Mouse (Mus musculus) forebrain, postnatal 0 days (tissue): ENCODE measurements around the gene Rap1gap. TPM values are rescaled to one million over a fixed set of nuclear protein-coding genes. Genes with fewer than 3 reads are reported as not detected.
A peak's percentile ranks its signal among the peaks of the same experiment; 100 is the strongest.

ENCODE experiments used
- ATAC-seq: fragments of 200-750 bp; cut with Nextera tagmentation; 2 replicates; pipeline ENCODE4 v1.8.0; 2017; ENCODE audit warnings: mild to moderate bottlenecking, moderate library complexity
- DNase-seq: peaks from one replicate; pipeline ENCODE4 v3.0.0-alpha.2; 2015
- H3K27ac ChIP-seq: fragments of 300-500 bp; sonication (generic); 2 replicates; pipeline ENCODE4 v1.5.1; 2014; ENCODE audit warnings: low read depth, mild to moderate bottlenecking, antibody characterized with exemption, low read length, moderate library complexity, mixed read lengths
- H3K27me3 ChIP-seq: fragments of 300-500 bp; sonication (generic); 2 replicates; pipeline ENCODE4 v1.6.1; 2014; ENCODE audit warnings: mild to moderate bottlenecking, low read length, mixed read lengths; ENCODE audit not compliant: insufficient read depth
- H3K36me3 ChIP-seq: fragments of 300-500 bp; sonication (generic); 2 replicates; pipeline ENCODE4 v1.6.1; 2014; ENCODE audit warnings: mild to moderate bottlenecking, moderate library complexity; ENCODE audit not compliant: insufficient read depth
- H3K4me1 ChIP-seq: fragments of 300-500 bp; sonication (generic); 2 replicates; pipeline ENCODE4 v1.6.1; 2014; ENCODE audit warnings: antibody characterized with exemption; ENCODE audit not compliant: insufficient read depth
- H3K4me2 ChIP-seq: fragments of 300-500 bp; sonication (generic); 2 replicates; pipeline ENCODE4 v1.6.1; 2014; ENCODE audit warnings: low read depth, mild to moderate bottlenecking, moderate library complexity
- H3K4me3 ChIP-seq: fragments of 300-500 bp; sonication (generic); 2 replicates; pipeline ENCODE4 v1.5.1; 2014; ENCODE audit warnings: low read depth, low read length, mixed read lengths
- H3K9ac ChIP-seq: fragments of 300-500 bp; sonication (generic); 2 replicates; pipeline ENCODE4 v1.6.1; 2014; ENCODE audit warnings: mild to moderate bottlenecking
- H3K9me3 ChIP-seq: fragments of 300-500 bp; sonication (generic); 2 replicates; pipeline ENCODE4 v1.6.1; 2016; ENCODE audit warnings: low read length
- CTCF ChIP-seq: sonication (generic); IDR thresholded peaks from 2 replicates; pipeline ENCODE4 v1.5.1; 2016; ENCODE audit warnings: antibody characterized with exemption, control low read depth, low read depth
- WGBS: fragments of 180-500 bp; shearing (Covaris S2); extraction: QIAGEN DNeasy Blood & Tissue Kit; methylation state at CpG from one replicate; pipeline ENCODE4 v1.1.7; 2014; 5-methylcytosine and 5-hydroxymethylcytosine counted together
- polyA plus RNA-seq: library from polyadenylated mRNA; unstranded; fragments of >200 nt; fragmentation: Nextera tagmentation; extraction: Ambion mirVana; gene quantifications from 2 replicates; pipeline ENCODE4 v1.2.1, GENCODE M21; 2015
- total RNA-seq: library from RNA; depleted of rRNA; stranded (reverse); fragments of >200 nt; gene quantifications from 2 replicates; pipeline ENCODE4 v1.2.3, GENCODE M21; 2014

Gene Rap1gap
- total and polyA plus RNA-seq, 2 experiments from 2014 or later, result 74.3 to 113 TPM

DNA sequence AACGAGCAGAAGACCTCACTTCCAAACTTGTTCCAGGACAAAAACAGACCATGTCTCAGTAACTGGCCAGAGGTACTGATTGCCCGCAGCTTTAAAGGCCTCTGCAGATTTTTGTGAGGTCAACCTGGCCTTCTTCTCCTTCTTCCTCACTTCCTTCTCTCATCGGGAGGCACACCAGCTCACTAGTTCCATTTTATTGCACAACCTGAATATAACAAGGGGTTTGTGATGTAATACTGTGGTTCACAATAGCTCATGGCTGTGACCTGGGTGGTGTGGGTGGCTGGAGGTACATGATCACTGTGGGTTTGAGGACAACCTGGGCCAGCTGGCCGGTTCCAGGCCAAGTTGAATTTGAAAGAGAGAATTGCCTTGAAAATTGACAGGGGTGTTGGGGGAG is 31.1 kb upstream of the Rap1gap start:
- H3K36me3 ChIP-seq, result peaks cover 80% of the 10 kb centered on the region
- no peaks in the 10 kb centered on the region for H3K9me3 ChIP-seq
- no peaks in the 10 kb centered on the region for H3K27me3 ChIP-seq
- TF ChIP-seq CTCF, result no peak
- H3K4me2 ChIP-seq, result no peak overlapping the region
- DNase-seq (no peak), ATAC-seq (no peak)
- 88% methylated on average over 4 of the region's 4 CpGs for WGBS
- H3K9ac ChIP-seq, result no peak overlapping the region
- no peaks in the 10 kb centered on the region for H3K4me1 ChIP-seq
- H3K27ac ChIP-seq, result no peak overlapping the region
- H3K4me3 ChIP-seq, result no peak overlapping the region

- ATAC-seq (no peak), DNase-seq (no peak)
- no peaks in the 10 kb centered on the region for H3K9me3 ChIP-seq
- H3K27me3 ChIP-seq, result no peaks in the 10 kb centered on the region
- 85% methylated on average over 3 of the region's 3 CpGs for WGBS
- peaks cover 78% of the 10 kb centered on the region for H3K36me3 ChIP-seq
- no peak overlapping the region for H3K27ac ChIP-seq
- TF ChIP-seq CTCF, result 0 out of 2 replicates have a peak, but pooled peaks have one; percentile 15
- H3K9ac ChIP-seq, result no peak overlapping the region
- H3K4me2 ChIP-seq, result no peak overlapping the region
- no peaks in the 10 kb centered on the region for H3K4me1 ChIP-seq
- H3K4me3 ChIP-seq, result no peak overlapping the region
Measured at GRCm38 (mm10) chr4:137636597-137636996, 27.9 kb upstream of the Rap1gap start.

GRCm38 (mm10) chr4:137641556-137641955 is 23.0 kb upstream of the Rap1gap start:
- Histone ChIP-seq H3K27ac (no peak overlapping the region), H3K9me3 (no peaks in the 10 kb centered on the region), H3K4me2 (no peak overlapping the region), H3K4me3 (no peak overlapping the region), H3K4me1 (no peaks in the 10 kb centered on the region), H3K27me3 (no peaks in the 10 kb centered on the region), H3K9ac (no peak overlapping the region), H3K36me3 (peaks cover 74% of the 10 kb centered on the region)
- no peak for ATAC-seq
- WGBS, result 56% methylated on average over 5 of the region's 5 CpGs
- DNase-seq, result no peak
- TF ChIP-seq CTCF, result no peak

- H3K36me3 ChIP-seq, result peaks cover 73% of the 10 kb centered on the region
- H3K4me1 ChIP-seq, result no peaks in the 10 kb centered on the region
- no peak overlapping the region for H3K27ac ChIP-seq
- no peaks in the 10 kb centered on the region for H3K9me3 ChIP-seq
- no peak overlapping the region for H3K4me3 ChIP-seq
- no peak for ATAC-seq
- no peak overlapping the region for H3K4me2 ChIP-seq
- WGBS, result 36% methylated on average over 2 of the region's 2 CpGs
- TF ChIP-seq CTCF, result no peak
- H3K9ac ChIP-seq, result no peak overlapping the region
- no peak for DNase-seq
- H3K27me3 ChIP-seq, result no peaks in the 10 kb centered on the region
Measured at GRCm38 (mm10) chr4:137642101-137642500, 22.4 kb upstream of the Rap1gap start.

GRCm38 (mm10) chr4:137643459-137643858 is 21.1 kb upstream of the Rap1gap start:
- no peak for TF ChIP-seq CTCF
- Histone ChIP-seq H3K4me3 (no peak overlapping the region), H3K27me3 (no peaks in the 10 kb centered on the region), H3K4me2 (no peak overlapping the region), H3K27ac (no peak overlapping the region), H3K9ac (no peak overlapping the region), H3K9me3 (no peaks in the 10 kb centered on the region), H3K36me3 (peaks cover 73% of the 10 kb centered on the region), H3K4me1 (no peaks in the 10 kb centered on the region)
- DNase-seq (no peak), ATAC-seq (no peak)
- 76% methylated on average over 2 of the region's 2 CpGs for WGBS

GRCm38 (mm10) chr4:137646262-137646661 is 18.3 kb upstream of the Rap1gap start:
- ATAC-seq, result no peak
- no peak overlapping the region for H3K4me2 ChIP-seq
- TF ChIP-seq CTCF, result no peak
- no peak overlapping the region for H3K4me3 ChIP-seq
- DNase-seq, result no peak
- H3K27ac ChIP-seq, result no peak overlapping the region
- H3K9ac ChIP-seq, result no peak overlapping the region
- H3K9me3 ChIP-seq, result no peaks in the 10 kb centered on the region
- no peaks in the 10 kb centered on the region for H3K4me1 ChIP-seq
- no peaks in the 10 kb centered on the region for H3K27me3 ChIP-seq
- H3K36me3 ChIP-seq, result peaks cover 77% of the 10 kb centered on the region

DNA sequence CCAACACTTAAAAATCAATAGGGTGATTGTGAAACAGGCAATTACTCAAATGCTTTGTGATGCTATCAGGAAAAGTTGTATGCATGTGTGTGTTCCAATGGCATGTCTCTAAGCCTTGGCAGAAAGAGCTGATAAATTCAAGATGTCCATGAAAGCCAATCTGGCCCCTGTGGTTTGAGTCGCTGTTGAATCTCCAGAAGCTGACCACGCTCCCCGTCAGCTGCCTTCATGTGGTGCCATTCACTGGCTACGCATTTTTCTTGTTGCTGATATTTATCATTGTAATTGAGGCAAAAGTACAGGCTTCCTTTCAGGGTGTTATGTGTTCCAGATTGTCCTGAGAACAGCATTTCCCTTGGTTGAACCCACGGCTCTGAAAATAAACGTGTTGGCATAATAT is 16.9 kb upstream of the Rap1gap start:
- H3K9ac ChIP-seq, result no peak overlapping the region
- H3K4me3 ChIP-seq, result no peak overlapping the region
- no peak overlapping the region for H3K27ac ChIP-seq
- no peaks in the 10 kb centered on the region for H3K4me1 ChIP-seq
- H3K27me3 ChIP-seq, result no peaks in the 10 kb centered on the region
- DNase-seq, result no peak
- no peak overlapping the region for H3K4me2 ChIP-seq
- no peaks in the 10 kb centered on the region for H3K9me3 ChIP-seq
- peaks cover 81% of the 10 kb centered on the region for H3K36me3 ChIP-seq
- no peak for ATAC-seq
- no peak for TF ChIP-seq CTCF
- 84% methylated on average over 6 of the region's 6 CpGs for WGBS

GRCm38 (mm10) chr4:137648230-137648629 is 16.3 kb upstream of the Rap1gap start:
- Histone ChIP-seq H3K4me2 (no peak overlapping the region), H3K9me3 (no peaks in the 10 kb centered on the region), H3K4me1 (no peaks in the 10 kb centered on the region), H3K4me3 (no peak overlapping the region), H3K9ac (no peak overlapping the region), H3K36me3 (peaks cover 85% of the 10 kb centered on the region), H3K27me3 (no peaks in the 10 kb centered on the region), H3K27ac (no peak overlapping the region)
- TF ChIP-seq CTCF, result no peak
- 84% methylated on average over 9 of the region's 9 CpGs for WGBS
- no peak for ATAC-seq
- no peak for DNase-seq
